Mouse (Mus musculus): ENCODE results near the gene Atp13a2.

GRCm38 (mm10) chr4:140967386-140968159, 19.1 kb upstream of the Atp13a2 start:
- no peak for TF ChIP-seq CTCF (IDR thresholded peaks at IDR 0.05; ENCODE audit: low read depth)
- no peak for TF ChIP-seq EP300 (IDR thresholded peaks at IDR 0.05; ENCODE audit: low read depth)

All from liver, postnatal 0 days (tissue).